Mouse (Mus musculus) yolk sac, embryonic 10.5 days (tissue): ENCODE results near the gene Vps37d.
"Not testable (repeated sequence)": the region's sequence is repeated elsewhere in the genome, so short reads cannot be mapped to it uniquely, and the experiment has no call there.

ENCODE experiments used
- DNase-seq: peaks from one replicate; pipeline ENCODE4 v3.0.0-alpha.2; 2017; ENCODE audit warnings: low spot score

The Vps37d gene

DNA sequence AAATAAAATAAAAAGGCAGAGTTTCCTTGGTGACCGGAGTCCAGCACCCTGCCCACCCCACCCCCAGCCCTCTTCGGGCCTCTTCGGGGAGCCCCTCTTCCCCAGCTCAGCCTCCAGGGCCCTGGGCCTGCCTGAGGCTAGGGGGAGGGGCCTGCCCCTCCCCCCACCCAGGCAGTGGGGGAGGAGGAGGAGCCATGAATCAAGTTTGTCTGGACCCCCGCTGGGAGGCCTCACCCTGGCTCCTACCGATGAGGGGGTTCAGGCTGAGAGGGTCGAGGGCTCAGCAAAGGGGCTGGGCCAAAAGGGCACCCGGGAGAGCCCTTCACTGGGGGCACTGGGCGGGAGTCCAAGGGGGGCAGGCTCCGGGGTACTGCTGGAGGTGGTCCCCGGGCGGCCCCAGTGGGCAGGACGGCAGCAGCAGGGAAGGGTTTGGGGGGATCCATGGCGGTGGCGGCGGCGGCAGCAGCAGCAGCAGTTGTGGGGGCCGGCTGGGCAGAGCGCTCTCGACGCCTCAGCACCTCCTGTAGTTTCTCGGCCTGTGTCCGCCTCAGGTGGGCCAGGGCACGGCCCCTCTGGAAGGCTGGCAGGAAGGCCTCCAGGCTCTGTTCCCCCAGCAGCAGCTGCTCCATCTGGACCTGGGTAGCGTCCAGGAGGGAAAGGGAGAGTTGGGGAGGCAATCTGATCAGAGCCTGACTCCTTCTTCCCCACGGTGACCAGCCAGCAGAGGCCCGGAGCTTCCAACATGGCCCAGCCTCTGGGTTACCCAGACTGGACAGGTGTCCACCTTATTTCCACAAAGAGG, 4.5 kb downstream of the Vps37d start:
- DNase-seq, result no peak

DNA sequence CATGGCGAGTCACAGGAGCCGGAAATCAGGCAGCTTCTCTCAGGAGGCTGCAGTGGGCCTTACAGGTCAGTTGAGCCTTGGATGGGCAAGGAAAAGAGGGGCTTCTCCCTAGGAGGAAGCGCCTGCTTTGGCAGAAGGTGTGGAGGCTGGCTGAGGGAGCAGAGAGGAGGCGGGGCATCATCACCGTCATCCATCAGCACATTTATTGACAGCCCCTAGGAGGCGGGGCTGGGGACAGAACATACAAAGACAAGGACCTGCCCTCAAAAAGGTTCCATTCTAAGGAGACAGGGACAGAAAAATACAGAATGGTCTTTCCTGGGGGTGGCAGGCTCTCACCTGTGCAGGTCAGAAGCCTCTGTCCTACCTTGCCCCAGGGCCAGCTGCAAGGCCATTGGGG, 5.3 kb downstream of the Vps37d start:
- no peak for DNase-seq

DNA sequence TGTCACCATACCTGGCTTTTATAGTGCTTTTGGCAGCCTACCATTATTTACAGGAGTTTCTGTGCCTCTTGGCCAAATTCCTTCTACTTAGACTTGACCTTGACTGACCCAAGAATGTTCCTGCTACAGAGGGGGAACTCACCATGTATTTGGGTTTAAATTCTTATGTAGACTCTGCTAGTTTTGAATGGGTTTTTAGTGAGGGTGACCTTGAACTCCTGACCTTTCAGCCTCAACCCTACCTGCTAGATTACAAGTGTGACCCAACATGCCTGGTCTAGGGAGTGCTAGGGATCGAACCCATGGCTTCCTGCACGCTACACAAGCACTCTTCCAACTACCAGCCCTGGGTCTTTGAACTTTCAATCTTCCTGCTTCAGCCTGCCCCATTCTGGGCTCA, 6.0 kb downstream of the Vps37d start:
- DNase-seq, result no peak

- no peak for DNase-seq
Observed at GRCm38 (mm10) chr5:135070448-135070847, 7.6 kb downstream of the Vps37d start.

- no peak for DNase-seq
Observed at GRCm38 (mm10) chr5:135066008-135066407, 12.1 kb downstream of the Vps37d start.

- DNase-seq, result not testable (repeated sequence)
Observed at GRCm38 (mm10) chr5:135064909-135065446, 13.1 kb downstream of the Vps37d start, which contains the start of gene Bud23. Gene Bud23 (minus strand): TSS chr5:135064959.

- DNase-seq, result no peak
Observed at GRCm38 (mm10) chr5:135064382-135064766, 13.7 kb downstream of the Vps37d start.

DNA sequence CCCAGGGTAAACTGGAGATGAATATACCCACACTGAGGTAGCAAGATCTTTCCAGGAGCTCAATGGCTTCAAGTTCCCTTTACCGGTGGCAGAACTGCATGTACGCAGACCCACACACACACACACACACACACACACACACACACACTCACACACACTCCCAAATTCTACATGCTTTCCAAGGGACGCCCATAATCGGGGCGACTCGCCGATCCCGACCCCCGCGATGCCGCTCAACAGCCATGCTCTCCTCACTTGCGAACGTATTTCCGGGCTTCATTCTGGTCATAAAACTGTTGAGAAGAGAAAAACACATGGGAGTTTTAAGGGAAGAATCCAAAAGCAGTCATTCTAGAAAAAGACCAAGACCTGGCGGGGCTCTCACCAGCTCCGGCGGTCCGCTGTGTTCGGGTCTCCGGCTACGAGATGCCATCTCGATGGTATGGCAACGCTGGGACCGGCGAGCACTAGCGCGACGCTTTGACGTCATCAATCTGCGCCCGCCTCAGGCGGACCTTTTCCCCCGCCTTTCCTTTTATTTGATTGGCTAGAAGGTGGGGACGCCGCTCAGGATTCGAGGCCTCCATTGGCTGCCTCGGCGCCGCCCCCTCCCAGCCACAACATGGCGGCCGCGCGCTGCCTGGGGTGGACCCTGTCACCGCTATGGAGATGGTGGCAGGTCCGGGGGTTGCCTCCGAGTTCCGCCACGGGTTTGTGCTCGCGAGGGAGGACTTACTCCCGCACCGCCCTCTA, 14.3 kb downstream of the Vps37d start, which contains the start of gene Dnajc30:
TSS of gene Dnajc30 (plus strand) at position 574 of the 753 bp plus-strand sequence.
- DNase-seq, result peak; percentile 95

- no peak for DNase-seq
Observed at GRCm38 (mm10) chr5:135053356-135053755, 24.7 kb downstream of the Vps37d start.

DNA sequence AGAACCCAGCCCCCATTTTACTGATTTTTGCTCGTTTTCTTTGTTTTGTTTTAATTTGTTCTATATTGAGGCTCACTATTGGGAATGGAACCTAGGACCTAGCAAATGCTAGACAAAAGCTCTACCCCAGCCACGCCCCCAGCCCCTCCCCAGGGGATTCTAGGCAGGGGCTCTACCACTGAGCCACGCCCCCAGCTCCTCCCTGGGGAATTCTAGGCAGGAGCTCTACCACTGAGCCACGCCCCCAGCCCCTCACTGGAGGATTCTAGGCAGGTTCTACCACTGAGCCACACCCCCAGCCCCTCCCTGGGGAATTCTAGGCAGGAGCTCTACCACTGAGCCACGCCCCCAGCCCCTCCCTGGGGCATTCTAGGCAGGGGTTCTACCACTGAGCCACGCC, 28.8 kb downstream of the Vps37d start:
- DNase-seq, result not testable (repeated sequence)

DNA sequence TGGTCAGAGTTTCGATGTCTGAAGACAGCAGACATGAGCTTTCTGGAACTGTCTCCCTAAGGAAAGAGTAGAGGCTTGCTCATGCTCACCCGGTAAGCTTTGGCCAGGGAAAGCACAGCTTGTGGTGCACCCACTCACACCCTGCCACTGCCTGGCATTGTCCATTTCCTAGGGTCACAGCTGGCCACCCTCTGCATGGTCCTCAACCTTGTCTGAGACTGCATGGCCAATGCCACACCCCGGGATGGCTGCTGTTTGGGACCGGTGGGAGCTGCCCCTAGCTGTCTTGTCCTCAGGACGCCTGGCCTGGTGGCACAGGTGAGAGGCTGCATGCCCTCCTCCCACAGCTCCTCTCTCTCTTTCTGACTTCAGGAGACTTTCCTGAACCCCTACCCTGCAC, 29.5 kb downstream of the Vps37d start:
- DNase-seq, result no peak

DNA sequence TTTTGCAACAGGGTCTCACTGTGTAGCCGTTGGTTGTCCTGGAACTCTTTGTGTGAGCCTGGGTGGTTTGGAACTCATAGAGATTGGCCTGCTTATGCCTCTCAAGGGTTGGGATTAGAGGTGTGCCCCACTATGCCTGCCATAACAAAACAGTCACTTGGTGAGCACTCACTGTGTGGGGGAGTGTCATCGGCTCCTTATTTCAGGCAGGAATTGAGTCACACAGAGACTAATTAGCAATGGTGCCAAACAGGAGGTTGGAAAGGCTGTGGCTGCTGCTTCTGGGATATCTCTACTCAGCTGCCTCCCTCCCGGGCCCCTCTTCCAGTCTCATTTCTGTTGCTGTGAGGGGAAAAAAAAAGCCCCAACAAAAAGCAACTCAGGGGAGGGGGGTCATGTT, 33.5 kb downstream of the Vps37d start:
- no peak for DNase-seq

DNA sequence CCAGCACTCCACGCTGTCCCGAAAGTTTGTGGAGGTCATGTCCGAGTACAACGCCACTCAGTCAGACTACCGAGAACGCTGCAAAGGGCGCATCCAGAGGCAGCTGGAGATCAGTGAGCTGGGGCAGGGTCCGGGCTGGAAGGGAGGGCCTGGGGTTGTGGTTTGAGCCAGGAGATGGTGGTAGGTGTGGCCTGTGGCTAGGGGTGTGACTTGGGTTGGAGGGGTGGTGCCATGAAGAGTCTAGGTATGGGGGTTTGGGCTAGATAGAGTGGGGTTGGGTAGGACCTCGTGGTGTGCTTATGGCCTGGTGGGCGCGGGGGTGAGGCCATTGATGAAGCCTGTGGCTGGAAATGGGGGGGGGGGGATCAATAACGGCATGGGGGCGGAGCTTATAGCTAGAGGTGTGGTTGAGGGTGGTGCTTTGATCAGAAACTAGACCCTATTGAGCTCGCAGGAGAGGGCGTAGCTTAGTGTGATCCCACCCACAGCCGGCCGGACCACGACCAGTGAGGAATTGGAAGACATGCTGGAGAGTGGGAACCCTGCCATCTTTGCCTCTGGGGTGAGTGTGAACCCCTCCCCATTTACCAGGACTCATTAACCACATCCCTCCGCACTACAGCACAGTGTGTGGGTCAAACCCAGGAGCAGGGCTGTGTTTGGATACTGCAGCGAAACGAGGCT, 35.8 kb downstream of the Vps37d start:
- no peak for DNase-seq

DNA sequence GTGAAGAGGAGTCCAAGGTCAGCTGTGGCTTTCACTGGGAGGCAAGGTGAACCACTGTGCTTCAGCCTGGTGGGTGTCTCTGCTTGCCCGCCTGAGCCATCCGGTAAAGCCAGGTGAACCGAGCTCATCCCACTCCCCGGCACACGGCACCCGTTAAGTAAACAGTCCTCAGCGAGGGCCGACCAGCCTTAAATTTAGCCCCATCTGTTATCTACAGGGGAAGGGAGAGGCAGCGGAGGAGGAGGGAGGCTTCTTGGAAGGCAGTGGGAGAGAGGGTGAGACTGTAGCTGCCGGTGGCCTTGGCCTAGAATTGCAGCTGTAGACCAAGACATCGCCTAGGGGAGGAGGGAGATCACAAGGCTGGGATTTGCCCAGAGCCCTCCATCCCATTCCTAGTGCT, 37.3 kb downstream of the Vps37d start:
- DNase-seq, result no peak

GRCm38 (mm10) chr5:135040059-135040458, 38.0 kb downstream of the Vps37d start:
- no peak for DNase-seq

GRCm38 (mm10) chr5:135039541-135039940, 38.5 kb downstream of the Vps37d start:
- no peak for DNase-seq

GRCm38 (mm10) chr5:135037946-135038345, 40.1 kb downstream of the Vps37d start:
- no peak for DNase-seq

DNA sequence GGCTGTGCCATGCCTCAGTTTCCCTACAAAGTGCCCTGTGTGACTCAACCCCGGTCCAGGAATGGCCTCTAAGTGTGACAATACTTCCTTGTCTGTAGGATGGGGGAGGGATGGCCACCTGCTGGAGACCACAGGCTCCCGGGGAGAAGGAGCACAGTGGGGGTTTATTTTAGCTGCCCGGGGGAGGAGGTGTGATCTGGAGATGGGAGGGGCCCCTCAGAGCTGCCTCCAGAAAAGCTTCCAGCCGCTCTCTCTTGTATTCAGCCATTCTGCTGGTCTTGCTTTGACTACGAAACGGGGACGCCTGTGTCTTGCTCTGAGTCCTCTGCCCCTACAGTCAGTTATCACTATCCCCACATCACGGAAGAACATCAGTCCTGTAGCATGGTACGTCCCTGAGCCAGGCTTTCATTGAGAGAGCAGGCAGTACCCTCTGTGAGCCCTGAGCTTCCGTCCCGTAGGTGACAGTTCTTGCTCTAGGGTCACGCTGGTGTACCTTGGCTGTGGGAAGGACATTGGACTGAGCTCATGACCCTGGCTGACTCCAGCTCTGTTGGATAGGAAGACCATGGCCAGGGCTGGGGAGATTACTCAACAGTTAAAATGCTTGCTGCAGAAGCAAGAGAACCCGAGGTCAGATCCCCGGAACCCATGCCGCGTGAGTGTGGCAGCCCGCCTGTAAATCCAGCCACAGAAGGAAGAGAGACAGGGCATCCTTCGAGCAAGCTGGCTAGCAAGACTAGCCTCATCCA, 42.3 kb downstream of the Vps37d start:
- DNase-seq, result peak; percentile 81

DNA sequence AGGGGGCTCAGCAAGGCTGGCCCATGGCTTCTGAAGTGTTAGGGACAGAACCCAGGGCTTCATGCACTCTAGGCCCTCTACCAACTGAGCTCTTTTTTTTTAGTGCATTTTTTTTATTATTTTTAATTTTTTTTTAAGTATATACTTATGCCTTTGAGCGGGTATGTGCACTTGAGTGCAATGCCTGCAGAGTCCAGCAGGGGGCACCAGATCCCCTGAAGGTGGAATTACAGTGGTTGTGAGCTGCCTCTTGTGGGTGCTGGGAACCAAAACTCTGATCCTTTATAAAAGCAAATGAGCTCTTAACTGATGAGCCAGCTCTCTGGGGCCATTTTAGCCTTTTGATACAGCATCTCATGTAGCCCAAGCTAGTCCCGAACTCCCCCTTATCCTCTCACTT, 43.5 kb downstream of the Vps37d start:
- DNase-seq, result no peak

GRCm38 (mm10) chr5:135032581-135032980, 45.5 kb downstream of the Vps37d start:
- DNase-seq, result peak; percentile 33

DNA sequence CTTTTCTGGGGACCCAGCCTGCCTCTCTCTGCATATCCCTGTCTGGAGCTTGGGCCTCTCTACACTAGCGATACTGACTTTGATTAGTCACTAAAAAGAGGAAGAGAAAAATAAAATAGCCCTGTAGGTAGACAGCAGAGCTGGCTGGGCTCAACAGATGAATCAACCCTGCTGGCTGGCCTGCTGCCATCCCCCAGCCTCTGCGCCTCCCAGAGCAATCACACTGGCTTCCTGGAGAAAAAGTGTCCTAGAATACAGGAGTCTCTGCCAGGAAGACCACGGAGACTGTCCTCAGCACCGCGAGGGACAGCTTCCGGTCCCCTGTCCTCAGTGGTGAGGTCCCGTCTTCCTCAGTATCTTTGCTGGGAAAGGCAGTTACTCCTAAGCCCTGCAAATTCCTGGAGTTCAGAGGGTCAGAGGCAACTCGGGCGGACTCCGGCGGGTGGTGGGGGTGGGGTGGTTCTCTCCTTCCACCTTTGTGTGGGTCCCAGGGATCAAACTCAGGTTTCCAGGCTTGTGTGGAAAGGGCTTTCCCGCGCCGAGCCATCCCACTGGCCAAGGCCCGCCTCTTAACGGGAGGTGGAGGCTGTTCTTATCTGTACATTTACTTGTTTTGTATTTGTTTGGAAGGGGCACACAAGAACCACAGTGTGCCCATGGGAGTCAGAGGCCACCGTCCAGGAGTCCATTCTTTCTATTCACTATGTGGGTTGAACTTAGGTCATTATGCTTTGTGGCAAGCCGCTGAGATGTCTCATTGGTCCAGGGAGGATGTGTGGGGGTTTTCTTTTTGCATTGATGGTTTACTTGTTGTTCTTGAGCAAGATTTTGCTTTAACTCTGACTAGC, 48.8 kb downstream of the Vps37d start:
- peak; percentile 86 for DNase-seq
